Mouse (Mus musculus) liver, adult (tissue): ENCODE measurements at regions not wholly inside any gene's neighbourhood (a gene's known extent, or its start where the extent isn't known, plus 50 kb on each side); places are given as distances from the start of the nearest gene placed in this dataset.

Experiments used
- GATA4 ChIP-seq: IDR thresholded peaks from 2 replicates; pipeline ENCODE4 v1.6.1; 2014; ENCODE audit warnings: mild to moderate bottlenecking, low read length; ENCODE audit not compliant: insufficient replicate concordance

GRCm38 (mm10) chr13:44608681-44609335 lies 120.5 kb upstream of the Jarid2 start:
- no peak for TF ChIP-seq GATA4

- no peak for TF ChIP-seq GATA4
Measured at GRCm38 (mm10) chr13:44609606-44610005, 119.7 kb upstream of the Jarid2 start.

DNA sequence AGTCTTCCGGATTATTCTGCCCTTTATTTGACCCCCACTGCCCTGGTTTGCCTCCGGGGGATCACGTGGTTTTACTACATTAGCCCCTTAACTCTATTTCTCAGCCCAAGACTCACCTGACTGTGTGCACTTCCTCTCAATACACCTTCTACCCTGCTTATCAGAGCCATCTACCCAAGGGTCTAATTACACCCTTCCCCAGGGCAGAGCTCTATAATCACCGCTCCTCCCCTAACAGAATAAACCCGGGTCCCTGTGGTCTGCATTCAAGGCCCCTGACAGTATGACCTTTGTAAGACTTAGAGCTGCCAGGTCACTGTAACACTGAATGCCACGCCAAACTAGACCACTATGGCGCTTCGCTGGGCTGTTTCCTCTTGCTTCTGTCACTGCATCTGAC lies 113.6 kb upstream of the Jarid2 start:
- no peak for TF ChIP-seq GATA4

DNA sequence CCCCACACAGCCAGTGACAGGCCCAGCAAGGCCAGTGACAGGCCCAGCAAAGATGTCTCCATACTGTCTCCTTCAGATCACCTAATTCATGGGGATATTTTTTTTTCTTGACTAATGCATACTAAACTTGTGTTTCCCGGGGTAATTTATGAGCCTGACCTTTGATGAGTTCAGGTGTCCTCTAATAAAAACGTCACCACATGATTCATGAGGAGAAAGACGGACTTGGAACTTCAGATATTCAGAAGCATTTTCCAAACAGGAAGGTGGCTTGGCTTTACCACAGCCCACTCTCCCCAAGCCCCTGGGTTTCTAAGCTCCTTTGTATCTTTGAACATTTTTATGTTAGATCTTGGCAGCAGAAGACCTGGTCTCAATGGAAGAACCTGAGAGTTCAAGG lies 110.9 kb upstream of the Jarid2 start:
- no peak for TF ChIP-seq GATA4

DNA sequence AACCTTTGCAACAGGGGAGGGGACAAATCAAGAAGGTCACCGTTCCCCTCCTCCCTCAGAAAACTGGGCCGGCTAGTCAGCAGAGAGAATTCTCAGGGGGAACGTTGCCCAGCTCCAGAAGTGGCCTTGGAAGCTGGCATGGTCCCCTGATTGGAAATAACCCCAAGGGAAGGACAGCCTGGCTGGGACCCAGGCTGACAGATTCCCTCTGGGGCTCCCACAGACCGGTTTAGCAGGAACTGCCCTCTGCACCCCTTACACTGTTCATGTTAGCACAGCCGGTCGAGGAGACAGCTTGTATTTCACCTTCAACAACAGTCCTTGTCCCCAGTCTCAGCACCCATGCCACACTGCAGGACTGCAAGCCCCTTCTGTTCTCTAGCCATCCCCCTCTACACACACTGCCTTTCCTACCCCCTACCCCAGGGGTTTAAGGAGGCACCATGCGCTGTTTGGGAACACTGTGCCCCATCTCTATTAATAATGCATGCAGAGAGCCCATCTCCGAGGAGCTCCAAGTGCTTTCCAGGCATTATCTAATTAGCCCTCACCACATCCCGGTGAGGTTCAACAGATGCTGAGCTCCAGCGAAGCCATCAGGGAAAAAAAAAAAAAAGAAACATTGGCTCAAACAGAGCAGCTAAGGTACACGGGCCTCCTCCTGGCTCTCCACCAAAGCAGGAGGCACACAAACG lies 106.5 kb upstream of the Jarid2 start:
- TF ChIP-seq GATA4, result no peak

- no peak for TF ChIP-seq GATA4
Measured at GRCm38 (mm10) chr13:44624716-44625115, 104.6 kb upstream of the Jarid2 start.

DNA sequence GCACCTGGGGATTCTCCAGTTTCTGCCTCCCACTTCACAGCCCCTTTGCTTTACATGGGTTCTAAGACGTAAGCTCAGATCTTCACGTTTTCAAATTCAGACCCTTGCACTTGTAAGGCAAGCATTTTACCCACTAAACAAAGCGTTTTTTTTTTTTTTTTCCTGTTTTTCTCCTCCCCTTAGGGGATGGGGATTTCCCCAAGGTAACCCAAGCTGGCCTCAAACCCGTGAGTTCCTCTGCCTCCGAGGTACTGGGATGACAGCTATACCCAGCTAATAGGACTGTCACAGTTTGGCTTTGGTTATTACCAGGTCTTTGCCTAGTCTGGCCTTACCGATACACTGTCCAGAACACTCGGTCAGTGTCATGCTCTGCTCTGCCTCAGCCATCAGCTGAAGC lies 103.5 kb upstream of the Jarid2 start:
- no peak for TF ChIP-seq GATA4

DNA sequence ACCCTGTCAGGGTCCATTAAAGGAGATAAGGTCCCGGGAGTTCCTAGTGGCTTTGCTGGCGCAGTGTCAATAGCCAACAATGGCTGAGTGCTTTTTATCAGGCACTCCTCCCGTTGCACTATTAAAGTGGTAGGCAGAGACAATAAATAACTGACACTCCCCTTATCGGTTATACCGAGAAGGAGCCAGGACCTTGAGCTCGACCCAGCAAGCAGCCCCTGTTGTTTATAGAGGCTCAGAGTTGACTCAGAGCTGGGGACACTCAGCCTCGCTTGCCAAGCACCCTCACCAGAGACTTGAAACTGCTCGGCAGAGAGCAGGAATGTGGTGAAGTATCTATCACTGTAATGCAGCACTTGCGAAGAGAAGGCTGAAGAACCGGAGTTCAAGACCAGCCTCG lies 102.5 kb upstream of the Jarid2 start:
- no peak for TF ChIP-seq GATA4

- no peak for TF ChIP-seq GATA4
Measured at GRCm38 (mm10) chr13:44630061-44630460, 99.2 kb upstream of the Jarid2 start.

- no peak for TF ChIP-seq GATA4
Measured at GRCm38 (mm10) chr13:44634616-44635015, 94.7 kb upstream of the Jarid2 start.

- no peak for TF ChIP-seq GATA4
Measured at GRCm38 (mm10) chr13:44635221-44636007, 93.9 kb upstream of the Jarid2 start.

DNA sequence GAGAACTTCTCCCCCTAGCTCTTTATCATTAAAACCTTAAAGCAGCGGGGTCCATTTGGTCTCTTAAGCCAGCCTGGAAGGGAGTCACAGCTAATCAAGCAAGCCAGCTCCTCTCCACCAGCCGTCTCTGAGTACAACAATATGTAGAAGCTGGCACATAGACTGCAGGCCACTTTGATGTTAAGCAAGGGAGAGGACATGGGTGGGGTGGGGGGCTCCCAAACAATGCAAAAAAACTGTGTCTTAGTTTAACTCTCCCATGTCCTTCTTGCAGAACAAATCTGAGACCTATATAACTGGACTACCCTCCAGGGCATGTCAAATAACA lies 93.3 kb upstream of the Jarid2 start:
- no peak for TF ChIP-seq GATA4

DNA sequence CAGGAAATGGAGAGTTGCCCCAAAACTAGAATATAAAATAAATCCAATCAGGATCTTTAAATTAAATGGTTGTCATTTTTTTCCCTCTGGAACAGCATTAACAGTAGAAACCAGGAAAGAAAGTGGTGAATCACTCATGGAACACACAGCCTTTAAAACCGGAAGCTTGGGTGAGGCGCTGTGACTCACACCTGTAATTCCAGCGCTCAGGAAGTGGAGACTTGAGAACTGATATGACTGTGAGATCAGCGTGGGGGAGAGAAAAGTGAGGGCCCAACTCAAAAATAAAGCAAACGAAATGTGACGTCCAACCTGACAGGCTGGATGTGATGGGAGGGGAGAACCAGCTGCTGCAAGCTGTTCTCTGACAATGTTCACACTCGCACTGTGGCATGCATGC lies 86.9 kb upstream of the Jarid2 start:
- TF ChIP-seq GATA4, result no peak

GRCm38 (mm10) chr13:44650052-44650451 lies 79.2 kb upstream of the Jarid2 start:
- TF ChIP-seq GATA4, result no peak

DNA sequence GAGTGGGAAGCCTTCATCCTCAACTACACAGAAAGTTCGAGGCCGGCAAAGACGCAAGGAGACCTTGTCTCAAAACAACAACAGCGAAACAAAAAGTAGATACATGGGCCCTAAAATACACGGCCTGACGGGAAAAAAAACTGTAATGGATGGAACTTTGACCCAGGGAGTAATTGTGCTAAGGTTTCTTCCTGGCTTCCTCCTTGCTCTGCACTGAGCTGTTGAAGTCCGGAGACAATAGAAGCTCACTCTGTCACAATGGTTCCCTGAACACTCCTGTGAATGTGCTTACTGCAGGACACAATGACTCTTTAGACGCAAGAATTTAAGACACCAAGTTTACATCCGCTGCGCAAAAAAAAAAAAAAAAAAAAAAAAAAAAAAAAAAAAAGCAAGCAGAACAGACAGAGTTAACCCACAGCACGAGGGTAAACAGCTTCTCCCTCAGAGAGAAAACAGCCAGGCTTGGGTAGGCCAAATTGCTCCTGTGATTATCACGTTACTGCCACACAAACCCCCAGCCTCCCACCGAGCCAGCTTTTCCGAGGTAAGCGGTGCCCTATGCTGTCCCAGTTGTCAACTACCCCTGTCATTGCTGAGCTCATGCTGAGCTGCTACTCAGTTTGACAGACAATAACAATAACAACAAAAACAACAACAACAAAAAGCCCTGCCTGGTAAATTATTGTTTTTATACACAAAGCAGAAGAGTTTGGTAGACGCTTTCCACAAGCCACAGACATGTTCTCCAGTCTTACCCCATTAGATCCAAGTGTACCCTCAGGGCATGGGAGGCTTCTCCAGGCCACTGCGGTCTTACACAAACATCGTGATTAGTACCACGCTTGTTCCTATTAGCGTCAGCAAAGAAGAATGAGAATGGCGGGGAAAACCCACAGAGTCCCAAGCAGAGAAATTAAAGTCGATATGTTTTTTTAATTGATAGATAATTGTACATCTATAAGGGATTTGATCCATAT lies 77.7 kb upstream of the Jarid2 start:
- no peak for TF ChIP-seq GATA4
